Mouse (Mus musculus) lung, adult 2 months (tissue): ENCODE data around the gene Wdcp.

Experiments
- CTCF ChIP-seq: fragments of 200-500 bp; IDR thresholded peaks from 2 replicates; pipeline ENCODE4 v1.5.1; 2011; ENCODE audit warnings: mild to moderate bottlenecking, low read length, control low read depth; ENCODE audit not compliant: insufficient read depth
- POLR2A ChIP-seq: fragments of 200-500 bp; IDR thresholded peaks from 2 replicates; pipeline ENCODE4 v1.6.1; 2011; ENCODE audit warnings: low read depth, mild to moderate bottlenecking, control low read depth, low read length, borderline replicate concordance; ENCODE audit errors: extremely low read depth

DNA sequence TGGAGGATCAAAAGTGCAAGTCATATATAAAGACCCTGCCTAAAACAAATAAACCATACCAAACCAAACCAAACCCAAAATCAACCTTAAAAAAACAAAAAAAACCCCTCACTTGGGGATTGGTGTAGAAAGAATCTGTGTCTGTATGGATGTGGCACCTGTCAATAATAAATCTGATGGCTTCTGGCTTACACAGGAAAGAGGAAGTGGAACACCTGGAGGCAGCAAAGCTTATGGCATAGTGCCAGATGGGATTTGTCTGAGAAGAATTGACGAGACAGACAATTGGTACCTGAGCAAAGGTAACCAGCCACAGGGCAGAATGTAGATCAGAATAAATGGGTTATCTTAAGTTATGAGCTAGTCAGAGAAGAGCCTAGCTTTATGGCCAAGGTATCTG is 42.0 kb downstream of the Wdcp start:
- TF ChIP-seq POLR2A (no peak), CTCF (no peak)
